Mouse (Mus musculus): ENCODE measurements around the gene Msln. TPM values are rescaled to one million over a fixed set of nuclear protein-coding genes. Genes with fewer than 3 reads are reported as not detected.
A peak's percentile ranks its signal among the peaks of the same experiment; 100 is the strongest.

The Msln gene
- total and polyA plus RNA-seq, 2 experiments = 0.74 to 1.1 TPM

DNA sequence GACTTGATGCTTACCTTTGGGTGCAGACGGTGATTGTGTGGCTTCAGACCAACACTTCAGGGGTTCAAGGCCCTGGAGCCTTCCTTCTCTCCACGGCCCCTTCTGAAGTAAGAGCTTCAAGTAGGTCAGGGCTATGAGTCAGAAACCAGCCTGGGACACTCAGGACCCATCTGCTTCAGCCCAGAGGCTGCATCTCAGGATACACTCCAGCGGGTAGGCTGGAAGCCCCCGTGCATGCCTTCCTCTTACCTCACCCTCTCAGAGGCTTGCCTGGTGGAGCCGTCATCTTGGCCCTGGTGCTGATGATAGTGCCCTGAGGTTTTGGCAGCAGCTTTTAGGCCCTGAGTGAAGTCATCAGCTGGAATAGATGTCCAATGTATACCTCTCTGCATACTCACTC, 18.9 kb downstream of the Msln start:
- Histone ChIP-seq H3K27me3 (ENCODE audit: control insufficient read depth, insufficient read depth, low read length) (no peaks in the 10 kb centered on the region), H3K27ac (replicated peaks; ENCODE audit: insufficient read depth, low read depth, low read length) (no peak overlapping the region), H3K79me2 (ENCODE audit: control insufficient read depth, insufficient read depth, low read length) (no peaks in the 10 kb centered on the region), H3K4me3 (ENCODE audit: insufficient read depth, low read depth, low read length) (no peak overlapping the region), H3K36me3 (ENCODE audit: control insufficient read depth, insufficient read depth, low read length) (no peaks in the 10 kb centered on the region), H3K9ac (ENCODE audit: low read depth, low read length) (no peak overlapping the region), H3K4me1 (ENCODE audit: control insufficient read depth, insufficient read depth, low read length) (no peaks in the 10 kb centered on the region)
- WGBS = 85% methylated on average over 5 of the region's 5 CpGs
- DNase-seq (ENCODE audit: extremely low read depth, low read depth, low spot score) = no peak
- TF ChIP-seq POLR2A (IDR thresholded peaks at IDR 0.05; ENCODE audit: extremely low read depth, insufficient read depth, low read length) = no peak
- no peak for TF ChIP-seq CTCF (IDR thresholded peaks at IDR 0.05; ENCODE audit: low read depth, low read length)

DNA sequence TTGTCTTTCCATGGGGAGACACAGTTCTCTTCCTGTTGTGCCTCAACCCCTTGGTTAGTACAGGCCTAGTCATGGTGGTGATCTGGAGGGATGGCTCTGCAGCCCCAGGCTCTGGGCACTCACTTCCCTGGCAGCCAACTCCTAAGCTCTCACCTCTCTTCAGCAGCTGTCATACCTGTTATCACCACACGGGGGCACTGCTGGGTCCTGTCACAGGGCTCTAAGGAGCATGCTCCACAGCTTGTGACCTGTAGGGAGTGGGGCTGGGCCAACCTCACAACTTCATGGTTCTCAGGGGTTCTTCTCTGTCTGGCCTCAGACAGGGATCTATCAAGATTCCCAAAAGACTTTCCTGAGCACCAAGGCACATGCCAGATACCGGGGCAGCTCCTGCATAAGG, 22.1 kb downstream of the Msln start:
- Histone ChIP-seq H3K4me3 (ENCODE audit: insufficient read depth, low read depth, low read length) (no peak overlapping the region), H3K4me1 (ENCODE audit: control insufficient read depth, insufficient read depth, low read length) (no peaks in the 10 kb centered on the region; the same call in 1 of the 2 replicates), H3K27me3 (ENCODE audit: control insufficient read depth, insufficient read depth, low read length) (no peaks in the 10 kb centered on the region), H3K27ac (replicated peaks; ENCODE audit: insufficient read depth, low read depth, low read length) (no peak overlapping the region), H3K9ac (ENCODE audit: low read depth, low read length) (no peak overlapping the region), H3K36me3 (ENCODE audit: control insufficient read depth, insufficient read depth, low read length) (no peaks in the 10 kb centered on the region), H3K79me2 (ENCODE audit: control insufficient read depth, insufficient read depth, low read length) (no peaks in the 10 kb centered on the region)
- TF ChIP-seq CTCF (IDR thresholded peaks at IDR 0.05; ENCODE audit: low read depth, low read length) = peak; percentile 95
- TF ChIP-seq POLR2A (IDR thresholded peaks at IDR 0.05; ENCODE audit: extremely low read depth, insufficient read depth, low read length) = no peak
- DNase-seq (ENCODE audit: extremely low read depth, low read depth, low spot score) = peak; percentile 61
- WGBS = 13% methylated on average over 2 of the region's 2 CpGs

DNA sequence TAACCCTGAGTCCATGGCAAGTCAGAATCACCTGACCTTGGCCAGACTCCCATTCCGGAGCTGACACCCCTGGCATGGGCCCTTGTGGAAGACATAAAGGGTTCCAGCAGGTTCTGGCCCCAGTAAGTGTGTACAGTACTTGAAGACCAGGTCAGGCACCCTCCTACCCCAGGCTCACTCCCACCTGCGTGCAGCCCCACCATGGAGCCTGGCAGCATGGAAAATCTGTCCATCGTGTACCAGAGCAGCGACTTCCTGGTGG, 26.2 kb downstream of the Msln start:
- Histone ChIP-seq H3K4me3 (ENCODE audit: insufficient read depth, low read depth, low read length) (peak overlapping the region; percentile 32), H3K9ac (ENCODE audit: low read depth, low read length) (peak overlapping the region; percentile 65), H3K27me3 (ENCODE audit: control insufficient read depth, insufficient read depth, low read length) (no peaks in the 10 kb centered on the region), H3K36me3 (ENCODE audit: control insufficient read depth, insufficient read depth, low read length) (no peaks in the 10 kb centered on the region), H3K4me1 (ENCODE audit: control insufficient read depth, insufficient read depth, low read length) (no peaks in the 10 kb centered on the region; the same call in 1 of the 2 replicates), H3K79me2 (ENCODE audit: control insufficient read depth, insufficient read depth, low read length) (no peaks in the 10 kb centered on the region), H3K27ac (replicated peaks; ENCODE audit: insufficient read depth, low read depth, low read length) (no peak overlapping the region)
- TF ChIP-seq CTCF (IDR thresholded peaks at IDR 0.05; ENCODE audit: low read depth, low read length) (no peak), POLR2A (IDR thresholded peaks at IDR 0.05; ENCODE audit: extremely low read depth, insufficient read depth, low read length) (no peak)
- 15% methylated on average over 4 of the region's 4 CpGs for WGBS
- DNase-seq (ENCODE audit: extremely low read depth, low read depth, low spot score) = no peak

DNA sequence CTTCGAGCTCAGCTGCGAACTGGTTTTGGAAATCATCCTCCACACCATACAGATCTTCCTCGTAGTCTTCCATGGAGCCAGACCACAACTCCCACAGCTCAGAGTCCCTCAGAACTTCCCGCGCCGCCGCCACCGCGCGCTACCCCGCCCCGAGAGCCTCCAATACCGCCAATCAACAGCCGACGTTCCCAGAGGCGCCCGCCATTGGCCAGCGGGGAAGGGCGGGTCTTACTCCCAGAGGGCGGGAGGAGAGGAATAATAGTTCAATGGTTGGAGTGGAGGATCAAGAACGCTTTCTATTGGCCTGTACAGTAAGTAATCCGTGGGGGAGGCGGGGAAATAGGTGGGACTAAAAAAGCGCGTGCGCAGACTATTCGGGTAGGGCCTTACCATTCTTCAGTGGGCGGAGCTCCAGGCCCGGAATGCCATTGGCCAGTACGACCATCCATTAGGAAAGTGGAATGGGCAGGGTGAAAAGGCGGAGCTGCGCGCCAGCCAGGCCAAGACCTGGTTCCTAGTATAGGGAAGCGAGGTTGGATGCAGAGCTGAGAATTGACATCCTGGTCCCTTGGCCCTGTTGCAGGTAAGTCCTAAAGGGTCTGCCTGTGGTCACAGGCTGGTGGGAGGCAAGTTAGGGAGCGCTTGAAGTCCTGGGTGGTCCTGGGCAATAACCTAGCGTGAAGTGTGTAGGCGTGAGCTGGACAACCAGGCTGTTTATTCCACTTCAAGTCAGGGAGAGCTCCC, 26.7 kb downstream of the Msln start, which contains the start of the genes Chtf18 and Rpusd1:
Gene Chtf18, minus strand, starts transcription at position 155 of the 744 bp plus-strand sequence.
Gene Rpusd1, plus strand, starts transcription at position 406 of the 744 bp plus-strand sequence.
- TF ChIP-seq POLR2A (IDR thresholded peaks at IDR 0.05; ENCODE audit: extremely low read depth, insufficient read depth, low read length) (no peak), CTCF (IDR thresholded peaks at IDR 0.05; ENCODE audit: low read depth, low read length) (no peak)
- no peaks in the 10 kb centered on the region; the same call in 1 of the 2 replicates for H3K4me1 ChIP-seq (ENCODE audit: control insufficient read depth, insufficient read depth, low read length)
- H3K9ac ChIP-seq (ENCODE audit: low read depth, low read length) = peak within 1 kb of the TSS; percentile 65
- no peaks in the 10 kb centered on the region for H3K79me2 ChIP-seq (ENCODE audit: control insufficient read depth, insufficient read depth, low read length)
- H3K27me3 ChIP-seq (ENCODE audit: control insufficient read depth, insufficient read depth, low read length) = no peaks in the 10 kb centered on the region
- under 1% methylated on average over 37 of the region's 37 CpGs for WGBS
- H3K27ac ChIP-seq (replicated peaks; ENCODE audit: insufficient read depth, low read depth, low read length) = no peak within 1 kb of the TSS
- peak; percentile 97 for DNase-seq (ENCODE audit: extremely low read depth, low read depth, low spot score)
- peak within 1 kb of the TSS; percentile 64 for H3K4me3 ChIP-seq (ENCODE audit: insufficient read depth, low read depth, low read length)
- H3K36me3 ChIP-seq (ENCODE audit: control insufficient read depth, insufficient read depth, low read length) = no peaks in the 10 kb centered on the region

DNA sequence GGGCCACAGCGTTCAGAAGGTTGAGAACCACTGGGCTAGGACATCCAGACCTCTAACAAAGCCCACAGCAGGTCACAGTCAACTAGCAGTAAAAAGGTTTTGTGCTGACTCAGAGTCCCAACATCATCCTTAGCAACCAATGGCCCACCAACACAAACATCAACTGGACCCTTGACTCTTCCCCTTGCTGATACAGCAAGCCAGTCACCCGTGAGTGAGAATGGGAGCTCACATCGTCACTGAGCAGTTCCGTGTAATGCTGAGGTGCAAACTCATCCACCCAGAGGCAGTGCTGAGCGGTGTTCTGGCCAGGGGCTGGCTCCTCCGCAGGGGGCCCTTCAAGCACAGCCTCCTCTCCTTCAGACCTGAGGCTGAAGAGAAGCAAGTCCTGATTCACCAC, 28.9 kb downstream of the Msln start:
- WGBS = 92% methylated on average over 6 of the region's 6 CpGs
- Histone ChIP-seq H3K27me3 (ENCODE audit: control insufficient read depth, insufficient read depth, low read length) (no peaks in the 10 kb centered on the region), H3K79me2 (ENCODE audit: control insufficient read depth, insufficient read depth, low read length) (no peaks in the 10 kb centered on the region), H3K36me3 (ENCODE audit: control insufficient read depth, insufficient read depth, low read length) (no peaks in the 10 kb centered on the region), H3K4me3 (ENCODE audit: insufficient read depth, low read depth, low read length) (no peak overlapping the region), H3K9ac (ENCODE audit: low read depth, low read length) (no peak overlapping the region), H3K27ac (replicated peaks; ENCODE audit: insufficient read depth, low read depth, low read length) (no peak overlapping the region), H3K4me1 (ENCODE audit: control insufficient read depth, insufficient read depth, low read length) (no peaks in the 10 kb centered on the region; the same call in 1 of the 2 replicates)
- TF ChIP-seq POLR2A (IDR thresholded peaks at IDR 0.05; ENCODE audit: extremely low read depth, insufficient read depth, low read length) = no peak
- no peak for TF ChIP-seq CTCF (IDR thresholded peaks at IDR 0.05; ENCODE audit: low read depth, low read length)
- DNase-seq (ENCODE audit: extremely low read depth, low read depth, low spot score) = no peak

DNA sequence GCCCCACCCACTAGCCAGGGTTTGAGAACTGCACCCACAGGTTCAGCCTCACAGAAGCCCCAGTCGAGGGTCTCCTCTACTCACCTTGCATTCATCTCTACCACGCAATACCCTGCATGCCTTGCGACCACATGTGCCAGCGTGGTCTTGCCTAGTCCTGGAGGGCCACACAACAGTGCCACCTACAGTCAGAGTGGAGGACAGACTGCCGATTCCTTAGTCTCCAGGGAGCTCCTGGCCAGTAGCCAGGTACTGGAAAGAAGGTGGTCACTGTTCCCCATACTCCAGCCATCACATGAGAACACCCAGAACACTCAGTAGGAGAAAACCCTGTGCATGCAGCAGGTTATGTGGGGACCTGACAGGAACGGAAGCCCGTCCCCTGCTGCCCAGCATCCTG, 30.3 kb downstream of the Msln start:
- no peak overlapping the region for H3K9ac ChIP-seq (ENCODE audit: low read depth, low read length)
- H3K4me3 ChIP-seq (ENCODE audit: insufficient read depth, low read depth, low read length) = no peak overlapping the region
- TF ChIP-seq CTCF (IDR thresholded peaks at IDR 0.05; ENCODE audit: low read depth, low read length) (peak; percentile 13; the same call in 1 of the 2 replicates), POLR2A (IDR thresholded peaks at IDR 0.05; ENCODE audit: extremely low read depth, insufficient read depth, low read length) (no peak)
- H3K79me2 ChIP-seq (ENCODE audit: control insufficient read depth, insufficient read depth, low read length) = no peaks in the 10 kb centered on the region
- H3K36me3 ChIP-seq (ENCODE audit: control insufficient read depth, insufficient read depth, low read length) = no peaks in the 10 kb centered on the region
- no peaks in the 10 kb centered on the region for H3K27me3 ChIP-seq (ENCODE audit: control insufficient read depth, insufficient read depth, low read length)
- no peaks in the 10 kb centered on the region; the same call in 1 of the 2 replicates for H3K4me1 ChIP-seq (ENCODE audit: control insufficient read depth, insufficient read depth, low read length)
- 82% methylated on average over 7 of the region's 7 CpGs for WGBS
- DNase-seq (ENCODE audit: extremely low read depth, low read depth, low spot score) = no peak
- no peak overlapping the region for H3K27ac ChIP-seq (replicated peaks; ENCODE audit: insufficient read depth, low read depth, low read length)

All from liver, adult 2 months (tissue).